Mouse (Mus musculus) heart, adult 2 months (tissue): ENCODE results near the gene Glp2r.

Experiments used
- CTCF ChIP-seq: fragments of 200-600 bp; IDR thresholded peaks from 2 replicates; pipeline ENCODE4 v1.8.1; 2022; ENCODE audit warnings: antibody characterized with exemption, mild to moderate bottlenecking, moderate library complexity
- POLR2A ChIP-seq: fragments of 200-500 bp; IDR thresholded peaks from 2 replicates; pipeline ENCODE4 v1.6.1; 2011; ENCODE audit warnings: mild to moderate bottlenecking, low read depth, low read length, control low read depth; ENCODE audit not compliant: insufficient read depth

DNA sequence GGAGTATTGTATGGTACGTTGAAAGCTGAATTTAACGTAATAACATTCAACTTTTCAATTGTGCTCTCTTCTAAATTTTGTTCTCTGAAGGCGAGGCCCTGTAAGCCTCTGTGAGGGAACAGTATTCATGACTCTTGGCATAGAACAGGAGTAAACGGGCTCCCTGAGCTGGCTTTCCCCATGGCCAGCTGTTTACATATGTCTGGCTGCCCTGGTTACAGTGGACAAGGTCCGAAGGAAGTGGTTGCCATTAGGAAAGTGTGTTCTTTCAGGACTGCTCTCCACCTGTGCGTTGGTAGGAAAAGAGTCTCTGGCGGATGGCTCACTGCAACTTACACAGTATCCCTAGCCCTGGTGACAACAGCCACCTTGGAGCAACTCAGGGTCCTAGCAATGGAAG lies 143.8 kb downstream of the Glp2r start:
- TF ChIP-seq POLR2A: no peak
- TF ChIP-seq CTCF: no peak
